Mouse (Mus musculus): ENCODE measurements around the gene Gm20517.

GRCm38 (mm10) chr17:47630678-47631065 is 19.3 kb downstream of the Gm20517 start, which contains the start of gene Usp49:
- TF ChIP-seq CTCF (IDR thresholded peaks at IDR 0.05; ENCODE audit: extremely low read depth, insufficient read depth, low read length) = no peak
- TF ChIP-seq POLR2A (IDR thresholded peaks at IDR 0.05; ENCODE audit: extremely low read depth, insufficient read depth, low read length) = no peak

All from cortical plate, adult 2 months (tissue).